Mouse (Mus musculus): ENCODE results near the gene Ppargc1a. TPM values are rescaled to one million over a fixed set of nuclear protein-coding genes. Genes with fewer than 3 reads are reported as not detected.

The Ppargc1a gene
- polyA plus RNA-seq, 1 experiment from 2014 or later = 2.6 TPM

GRCm38 (mm10) chr5:51582618-51583017 lies 15.1 kb upstream of the Ppargc1a start:
- Histone ChIP-seq H3K9me3 (no peaks in the 10 kb centered on the region), H3K4me1 (peaks cover 5% of the 10 kb centered on the region; the same call in 1 of the 2 replicates), H3K27me3 (replicated peaks; ENCODE audit: low read depth, poor library complexity, severe bottlenecking) (no peaks in the 10 kb centered on the region), H3K27ac (replicated peaks) (no peak overlapping the region), H3K4me3 (no peak overlapping the region), H3K36me3 (replicated peaks) (no peaks in the 10 kb centered on the region)
- no peak for DNase-seq (ENCODE audit: low spot score)
- WGBS = 82% methylated on average over 5 of the region's 5 CpGs

GRCm38 (mm10) chr5:51577594-51577993 lies 10.1 kb upstream of the Ppargc1a start:
- Histone ChIP-seq H3K27ac (replicated peaks) (no peak overlapping the region), H3K9me3 (no peaks in the 10 kb centered on the region), H3K4me3 (no peak overlapping the region), H3K4me1 (no peaks in the 10 kb centered on the region), H3K27me3 (replicated peaks; ENCODE audit: low read depth, poor library complexity, severe bottlenecking) (no peaks in the 10 kb centered on the region), H3K36me3 (replicated peaks) (no peaks in the 10 kb centered on the region)
- no peak for DNase-seq (ENCODE audit: low spot score)
- WGBS = 93% methylated on average over 1 of the region's 1 CpGs

GRCm38 (mm10) chr5:51573770-51574169 lies 6.2 kb upstream of the Ppargc1a start:
- Histone ChIP-seq H3K36me3 (replicated peaks) (no peaks in the 10 kb centered on the region), H3K4me1 (no peaks in the 10 kb centered on the region), H3K4me3 (no peak overlapping the region), H3K27ac (replicated peaks) (no peak overlapping the region), H3K27me3 (replicated peaks; ENCODE audit: low read depth, poor library complexity, severe bottlenecking) (no peaks in the 10 kb centered on the region), H3K9me3 (no peaks in the 10 kb centered on the region)
- WGBS = 34% methylated on average over 2 of the region's 2 CpGs
- no peak for DNase-seq (ENCODE audit: low spot score)

GRCm38 (mm10) chr5:51568198-51568690 lies 718 bp upstream of the Ppargc1a start:
- no peaks in the 10 kb centered on the region for H3K27me3 ChIP-seq (replicated peaks; ENCODE audit: low read depth, poor library complexity, severe bottlenecking)
- no peak for DNase-seq (ENCODE audit: low spot score)
- H3K36me3 ChIP-seq (replicated peaks) = no peaks in the 10 kb centered on the region
- 66% methylated on average over 8 of the region's 8 CpGs for WGBS
- peaks cover 8% of the 10 kb centered on the region for H3K4me1 ChIP-seq
- no peak overlapping the region; the same call in 1 of the 2 replicates for H3K27ac ChIP-seq (replicated peaks)
- H3K9me3 ChIP-seq = no peaks in the 10 kb centered on the region
- no peak overlapping the region for H3K4me3 ChIP-seq

GRCm38 (mm10) chr5:51565672-51566071 lies 1.9 kb downstream of the Ppargc1a start:
- no peaks in the 10 kb centered on the region for H3K9me3 ChIP-seq

GRCm38 (mm10) chr5:51565038-51565437 lies 2.5 kb downstream of the Ppargc1a start:
- no peaks in the 10 kb centered on the region for H3K27me3 ChIP-seq (replicated peaks; ENCODE audit: low read depth, poor library complexity, severe bottlenecking)
- H3K27ac ChIP-seq (replicated peaks) = no peak overlapping the region
- no peak overlapping the region for H3K4me3 ChIP-seq
- no peaks in the 10 kb centered on the region for H3K9me3 ChIP-seq
- H3K36me3 ChIP-seq (replicated peaks) = no peaks in the 10 kb centered on the region
- no peak for DNase-seq (ENCODE audit: low spot score)
- peaks cover 8% of the 10 kb centered on the region for H3K4me1 ChIP-seq

More at GRCm38 (mm10) chr5:51565672-51566071, 1.9 kb downstream of the Ppargc1a start:
- no peak overlapping the region for H3K27ac ChIP-seq (replicated peaks)
- H3K4me3 ChIP-seq = no peak overlapping the region
- no peaks in the 10 kb centered on the region for H3K36me3 ChIP-seq (replicated peaks)
- DNase-seq (ENCODE audit: low spot score) = no peak
- 61% methylated on average over 2 of the region's 2 CpGs for WGBS
- H3K27me3 ChIP-seq (replicated peaks; ENCODE audit: low read depth, poor library complexity, severe bottlenecking) = no peaks in the 10 kb centered on the region
- H3K4me1 ChIP-seq = peaks cover 8% of the 10 kb centered on the region

- H3K36me3 ChIP-seq (replicated peaks) = no peaks in the 10 kb centered on the region
- no peak for DNase-seq (ENCODE audit: low spot score)
- no peak overlapping the region for H3K4me3 ChIP-seq
- H3K9me3 ChIP-seq = no peaks in the 10 kb centered on the region
- WGBS = 86% methylated on average over 3 of the region's 3 CpGs
- H3K27ac ChIP-seq (replicated peaks) = no peak overlapping the region
- H3K27me3 ChIP-seq (replicated peaks; ENCODE audit: low read depth, poor library complexity, severe bottlenecking) = no peaks in the 10 kb centered on the region
- peaks cover 8% of the 10 kb centered on the region for H3K4me1 ChIP-seq
These were observed 4.0 kb downstream of the Ppargc1a start for GRCm38 (mm10) chr5:51563574-51563973.

- H3K27ac ChIP-seq (replicated peaks) = no peak overlapping the region
- DNase-seq (ENCODE audit: low spot score) = no peak
- peaks cover 11% of the 10 kb centered on the region for H3K4me1 ChIP-seq
- H3K27me3 ChIP-seq (replicated peaks; ENCODE audit: low read depth, poor library complexity, severe bottlenecking) = no peaks in the 10 kb centered on the region
- no peaks in the 10 kb centered on the region for H3K36me3 ChIP-seq (replicated peaks)
- 68% methylated on average over 4 of the region's 4 CpGs for WGBS
- no peak overlapping the region for H3K4me3 ChIP-seq
- H3K9me3 ChIP-seq = no peaks in the 10 kb centered on the region
These were observed 9.8 kb downstream of the Ppargc1a start for GRCm38 (mm10) chr5:51557607-51558278.

- Histone ChIP-seq H3K36me3 (replicated peaks) (no peaks in the 10 kb centered on the region), H3K27me3 (replicated peaks; ENCODE audit: low read depth, poor library complexity, severe bottlenecking) (no peaks in the 10 kb centered on the region), H3K9me3 (no peaks in the 10 kb centered on the region), H3K4me3 (peak overlapping the region; percentile 65), H3K27ac (replicated peaks) (no peak overlapping the region), H3K4me1 (peaks cover 11% of the 10 kb centered on the region)
- 11% methylated on average over 5 of the region's 5 CpGs for WGBS
- DNase-seq (ENCODE audit: low spot score) = peak; percentile 58
These were observed 13.9 kb downstream of the Ppargc1a start for GRCm38 (mm10) chr5:51553671-51554070.

GRCm38 (mm10) chr5:51553251-51553650 lies 14.3 kb downstream of the Ppargc1a start:
- peaks cover 11% of the 10 kb centered on the region for H3K4me1 ChIP-seq
- no peaks in the 10 kb centered on the region for H3K27me3 ChIP-seq (replicated peaks; ENCODE audit: low read depth, poor library complexity, severe bottlenecking)
- WGBS = 19% methylated on average over 5 of the region's 5 CpGs
- H3K4me3 ChIP-seq = peak overlapping the region; percentile 65
- DNase-seq (ENCODE audit: low spot score) = no peak
- H3K9me3 ChIP-seq = no peaks in the 10 kb centered on the region
- H3K36me3 ChIP-seq (replicated peaks) = no peaks in the 10 kb centered on the region
- no peak overlapping the region for H3K27ac ChIP-seq (replicated peaks)

- peak overlapping the region; percentile 81 for H3K27ac ChIP-seq (replicated peaks)
- WGBS = 2% methylated on average over 24 of the region's 24 CpGs
- H3K27me3 ChIP-seq (replicated peaks; ENCODE audit: low read depth, poor library complexity, severe bottlenecking) = no peaks in the 10 kb centered on the region
- H3K9me3 ChIP-seq = no peaks in the 10 kb centered on the region
- H3K4me1 ChIP-seq = peaks cover 11% of the 10 kb centered on the region
- no peaks in the 10 kb centered on the region for H3K36me3 ChIP-seq (replicated peaks)
- DNase-seq (ENCODE audit: low spot score) = peak; percentile 66
- peak overlapping the region; percentile 65 for H3K4me3 ChIP-seq
These were observed 14.9 kb downstream of the Ppargc1a start for GRCm38 (mm10) chr5:51552483-51553091.

GRCm38 (mm10) chr5:51551852-51552482 lies 15.6 kb downstream of the Ppargc1a start:
- H3K4me3 ChIP-seq = peak overlapping the region; percentile 65
- WGBS = 39% methylated on average over 12 of the region's 12 CpGs
- no peak for DNase-seq (ENCODE audit: low spot score)
- no peaks in the 10 kb centered on the region for H3K36me3 ChIP-seq (replicated peaks)
- H3K27ac ChIP-seq (replicated peaks) = peak overlapping the region; percentile 81
- peaks cover 11% of the 10 kb centered on the region for H3K4me1 ChIP-seq
- no peaks in the 10 kb centered on the region for H3K9me3 ChIP-seq
- H3K27me3 ChIP-seq (replicated peaks; ENCODE audit: low read depth, poor library complexity, severe bottlenecking) = no peaks in the 10 kb centered on the region

All from embryonic facial prominence, embryonic 10.5 days (tissue).